Mouse (Mus musculus) 3134 (cell line): ENCODE measurements around the gene Kcna3.

Experiments
- DNase-seq: peaks from one replicate; pipeline ENCODE4 v3.0.0-alpha.2; 2011; ENCODE audit warnings: low spot score; ENCODE audit not compliant: insufficient read length; ENCODE audit errors: extremely low read depth

Kcna3 gene

GRCm38 (mm10) chr3:107062771-107063170 lies 26.8 kb downstream of the Kcna3 start:
- DNase-seq = peak; percentile 25

DNA sequence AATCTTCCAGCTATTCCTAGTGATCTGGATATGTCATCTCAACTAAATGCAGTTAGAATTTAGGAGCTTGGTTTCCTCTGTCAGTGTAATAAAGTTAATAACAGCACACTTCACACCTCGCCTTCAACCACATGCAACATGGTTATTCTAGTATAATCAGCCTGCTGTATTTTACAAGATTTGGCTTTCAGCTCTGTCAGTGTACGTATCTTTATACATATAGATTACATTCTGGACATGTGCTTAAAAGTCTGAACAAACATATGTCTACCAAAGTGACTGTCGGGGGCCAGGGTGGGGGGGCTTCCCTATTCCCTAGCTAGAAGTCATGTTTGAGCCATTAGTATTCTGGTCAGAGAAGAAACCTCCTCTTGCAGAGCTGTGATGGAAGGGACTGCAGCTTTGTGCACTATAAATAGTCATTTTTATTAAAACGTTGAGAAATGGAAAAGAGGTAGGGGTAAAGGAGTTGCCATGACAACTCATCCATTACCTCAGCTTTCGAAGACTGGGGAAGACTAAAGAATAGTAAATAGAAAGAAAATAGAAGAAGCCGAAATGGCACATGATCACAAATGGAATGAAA lies 29.6 kb downstream of the Kcna3 start:
- no peak for DNase-seq

GRCm38 (mm10) chr3:107066165-107066850 lies 30.3 kb downstream of the Kcna3 start:
- DNase-seq = no peak

- DNase-seq = no peak
These were observed 31.3 kb downstream of the Kcna3 start for GRCm38 (mm10) chr3:107067245-107067644.

GRCm38 (mm10) chr3:107073863-107074262 lies 37.9 kb downstream of the Kcna3 start:
- no peak for DNase-seq

- DNase-seq = no peak
These were observed 39.7 kb downstream of the Kcna3 start for GRCm38 (mm10) chr3:107075705-107076104.

DNA sequence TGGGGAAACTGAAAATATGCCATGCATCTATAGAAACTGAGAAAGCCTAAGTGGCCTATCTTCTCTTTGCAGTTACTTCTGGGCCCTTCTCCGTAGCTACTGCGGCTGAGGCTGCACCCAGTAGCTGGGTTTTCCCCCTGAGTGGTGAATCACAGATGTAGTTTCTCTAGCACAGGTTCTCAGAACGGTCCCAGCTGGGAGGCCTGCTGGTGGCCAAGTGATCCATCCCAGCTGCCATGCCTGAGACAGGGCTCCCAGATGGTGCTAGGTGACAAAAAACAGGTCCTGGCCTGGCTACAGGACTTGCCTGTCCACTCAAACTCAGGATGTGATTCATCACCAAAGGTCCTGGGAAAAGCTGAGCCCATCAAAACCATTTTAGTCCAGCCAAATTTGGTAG lies 40.7 kb downstream of the Kcna3 start:
- no peak for DNase-seq

DNA sequence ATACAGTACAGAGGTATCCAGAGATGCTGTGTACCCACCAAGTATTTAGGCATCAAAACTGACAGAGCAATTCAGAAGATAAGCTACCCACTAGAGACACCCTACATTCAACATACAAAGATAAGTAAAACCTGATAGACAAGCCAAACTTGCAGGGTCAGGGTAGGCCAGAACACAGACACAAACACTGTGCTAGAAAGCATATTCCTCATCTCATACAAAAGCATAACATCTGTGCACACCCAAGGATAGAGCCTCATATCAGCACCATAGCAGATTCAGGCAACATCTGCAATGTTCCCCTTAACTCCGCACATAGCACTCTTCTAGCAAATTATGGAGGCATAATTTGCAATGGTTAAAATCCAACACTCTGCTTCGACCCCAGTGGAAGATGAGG lies 41.1 kb downstream of the Kcna3 start:
- DNase-seq = no peak

- no peak for DNase-seq
These were observed 44.8 kb downstream of the Kcna3 start for GRCm38 (mm10) chr3:107080803-107081202.

DNA sequence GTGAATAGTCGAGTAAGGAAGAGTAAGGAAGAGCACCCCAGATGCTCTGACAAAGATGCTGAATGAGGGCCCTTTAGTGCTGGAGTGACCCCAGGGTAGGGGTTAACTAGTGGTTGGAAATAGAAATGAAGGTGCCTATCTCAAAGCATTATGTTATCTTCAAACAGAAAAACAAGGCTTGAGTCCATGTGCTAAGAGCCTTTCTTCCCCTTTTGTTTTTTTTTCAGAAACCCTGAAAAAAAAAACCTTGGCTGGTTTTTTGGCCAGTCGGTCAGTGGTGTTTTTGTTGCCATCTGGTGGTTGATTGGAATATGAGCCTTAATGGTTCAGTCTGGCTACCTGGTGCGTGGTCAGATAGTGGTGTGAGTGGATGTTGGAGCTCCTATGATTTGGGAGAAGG lies 45.3 kb downstream of the Kcna3 start:
- no peak for DNase-seq

DNA sequence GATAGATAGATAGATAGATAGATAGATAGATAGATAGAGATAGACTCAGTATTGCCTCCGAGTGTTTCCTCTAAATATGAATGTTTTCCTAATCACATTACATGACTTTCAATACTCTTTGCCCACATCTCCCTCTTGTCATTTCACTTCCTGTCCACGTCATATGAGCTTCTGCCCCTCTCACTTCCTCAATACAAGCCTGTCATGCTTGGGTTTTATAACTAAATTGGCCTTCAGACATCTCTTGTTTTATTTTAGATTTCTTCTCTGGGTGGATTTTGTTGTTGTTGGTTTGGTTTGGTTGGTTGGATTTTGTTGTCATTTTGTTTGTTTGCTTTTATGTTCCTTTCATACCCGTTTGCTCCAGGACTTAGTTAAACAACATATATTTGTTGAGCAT lies 48.6 kb downstream of the Kcna3 start:
- no peak for DNase-seq

GRCm38 (mm10) chr3:107087410-107087809 lies 51.4 kb downstream of the Kcna3 start:
- DNase-seq = no peak
